Mouse (Mus musculus): Measurements from ENCODE around the gene Golim4.

- TF ChIP-seq POLR2A (IDR thresholded peaks at IDR 0.05; ENCODE audit: borderline replicate concordance, insufficient read depth, low read length) (no peak), CTCF (IDR thresholded peaks at IDR 0.05; ENCODE audit: borderline replicate concordance, insufficient read depth, low read depth, low read length) (no peak)
Observed at GRCm38 (mm10) chr3:75948541-75949095, 8.1 kb downstream of the Golim4 start.
